Mouse (Mus musculus) megakaryocyte, embryonic 14.5 days (primary cell): Measurements from ENCODE around the gene Rhoj. TPM values are rescaled to one million over a fixed set of nuclear protein-coding genes. Genes with fewer than 3 reads are reported as not detected.

ENCODE experiments used
- H3K27me3 ChIP-seq: replicated peaks from 2 replicates; pipeline ENCODE3; 2012; ENCODE audit warnings: inconsistent platforms
- H3K36me3 ChIP-seq: replicated peaks from 2 replicates; pipeline ENCODE3; 2012; ENCODE audit warnings: low read length, inconsistent platforms, mixed read lengths
- H3K4me1 ChIP-seq: 2 replicates; pipeline ENCODE4 v1.6.1; 2012; ENCODE audit warnings: inconsistent platforms
- H3K4me3 ChIP-seq: replicated peaks from 2 replicates; pipeline ENCODE3; 2012; ENCODE audit warnings: moderate library complexity, mild to moderate bottlenecking, inconsistent platforms
- H3K9me3 ChIP-seq: 2 replicates; pipeline ENCODE4 v1.6.1; 2012; ENCODE audit warnings: inconsistent platforms
- FLI1 ChIP-seq: IDR thresholded peaks from 2 replicates; pipeline ENCODE4 v1.6.1; 2012; ENCODE audit warnings: low read length, inconsistent platforms, mixed read lengths
- GATA1 ChIP-seq: IDR thresholded peaks from 3 replicates; pipeline ENCODE4 v1.6.1; 2012; ENCODE audit warnings: mixed read lengths, low read length, inconsistent platforms, borderline replicate concordance
- polyA plus RNA-seq: library from polyadenylated mRNA; stranded (reverse); fragments of >175 nt; gene quantifications from 2 replicates; pipeline ENCODE4 v1.2.3, GENCODE M21; 2012; ENCODE audit warnings: low replicate concordance; ENCODE audit not compliant: insufficient read depth

Rhoj gene
- polyA plus RNA-seq, 1 experiment: 62.7 TPM

GRCm38 (mm10) chr12:75362456-75362855, 54.3 kb downstream of the Rhoj start:
- no peak overlapping the region for H3K4me3 ChIP-seq
- no peaks in the 10 kb centered on the region for H3K4me1 ChIP-seq
- peaks cover 24% of the 10 kb centered on the region for H3K9me3 ChIP-seq
- no peaks in the 10 kb centered on the region for H3K27me3 ChIP-seq
- no peaks in the 10 kb centered on the region for H3K36me3 ChIP-seq
- TF ChIP-seq GATA1: no peak
- TF ChIP-seq FLI1: no peak

GRCm38 (mm10) chr12:75364416-75364815, 56.3 kb downstream of the Rhoj start:
- peaks cover 35% of the 10 kb centered on the region for H3K9me3 ChIP-seq
- no peaks in the 10 kb centered on the region for H3K27me3 ChIP-seq
- no peaks in the 10 kb centered on the region for H3K36me3 ChIP-seq
- TF ChIP-seq GATA1: no peak
- TF ChIP-seq FLI1: no peak
- H3K4me1 ChIP-seq: no peaks in the 10 kb centered on the region
- no peak overlapping the region for H3K4me3 ChIP-seq

- Histone ChIP-seq H3K4me1 (no peaks in the 10 kb centered on the region), H3K36me3 (no peaks in the 10 kb centered on the region), H3K4me3 (no peak overlapping the region), H3K9me3 (peaks cover 35% of the 10 kb centered on the region), H3K27me3 (no peaks in the 10 kb centered on the region)
- TF ChIP-seq FLI1: no peak
- TF ChIP-seq GATA1: no peak
Observed at GRCm38 (mm10) chr12:75365621-75366124, 57.6 kb downstream of the Rhoj start.

GRCm38 (mm10) chr12:75367371-75367770, 59.2 kb downstream of the Rhoj start:
- TF ChIP-seq GATA1 (no peak), FLI1 (no peak)
- H3K9me3 ChIP-seq: peaks cover 34% of the 10 kb centered on the region
- no peak overlapping the region for H3K4me3 ChIP-seq
- H3K27me3 ChIP-seq: no peaks in the 10 kb centered on the region
- H3K4me1 ChIP-seq: no peaks in the 10 kb centered on the region
- H3K36me3 ChIP-seq: no peaks in the 10 kb centered on the region

DNA sequence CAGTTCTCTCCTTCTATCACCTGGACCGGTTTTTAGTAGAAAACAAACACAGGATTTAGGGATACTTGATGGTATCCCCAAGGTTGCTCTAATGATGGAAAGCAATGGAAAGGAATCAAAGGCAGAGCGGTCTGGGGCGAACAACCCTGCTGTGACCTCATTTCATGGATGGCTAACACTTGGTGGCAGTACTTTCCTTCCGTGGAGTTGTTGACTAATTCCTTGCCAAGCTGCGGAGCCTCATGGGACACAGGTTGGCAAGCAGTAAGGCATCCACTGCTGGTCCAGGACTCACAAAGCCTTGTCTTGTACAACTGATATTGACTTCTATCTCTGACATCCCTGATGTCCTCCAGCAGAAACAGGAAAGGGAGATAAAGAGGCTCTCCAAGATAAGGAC, 60.4 kb downstream of the Rhoj start:
- H3K4me1 ChIP-seq: no peaks in the 10 kb centered on the region
- no peak for TF ChIP-seq FLI1
- no peak for TF ChIP-seq GATA1
- H3K9me3 ChIP-seq: peaks cover 25% of the 10 kb centered on the region
- H3K36me3 ChIP-seq: no peaks in the 10 kb centered on the region
- H3K27me3 ChIP-seq: no peaks in the 10 kb centered on the region
- H3K4me3 ChIP-seq: no peak overlapping the region

DNA sequence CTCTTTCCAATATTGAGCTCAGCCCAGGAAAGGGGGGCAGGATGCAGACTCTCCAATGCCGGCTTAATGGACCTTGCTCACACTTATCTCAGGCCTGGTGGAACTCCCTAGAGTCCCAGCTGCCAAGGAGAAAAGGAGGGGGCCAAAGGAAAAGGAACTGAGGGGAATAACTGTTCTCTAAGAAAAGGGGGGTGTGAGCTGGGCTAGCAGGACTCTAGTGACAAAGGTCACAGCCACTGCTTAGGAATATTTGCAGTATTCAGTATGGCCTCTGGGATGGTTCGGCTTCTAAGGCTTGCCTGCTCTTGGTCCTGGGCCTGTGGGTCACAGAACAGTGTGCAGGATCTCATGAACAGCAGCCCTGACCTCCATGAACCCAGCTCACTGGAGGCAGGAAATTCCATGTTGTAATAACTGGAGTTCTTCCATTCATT, 61.3 kb downstream of the Rhoj start:
- H3K4me3 ChIP-seq: no peak overlapping the region
- TF ChIP-seq FLI1 (no peak), GATA1 (no peak)
- no peaks in the 10 kb centered on the region for H3K36me3 ChIP-seq
- H3K27me3 ChIP-seq: no peaks in the 10 kb centered on the region
- peaks cover 25% of the 10 kb centered on the region for H3K9me3 ChIP-seq
- H3K4me1 ChIP-seq: no peaks in the 10 kb centered on the region

GRCm38 (mm10) chr12:75374437-75374836, 66.3 kb downstream of the Rhoj start:
- Histone ChIP-seq H3K9me3 (peaks cover 4% of the 10 kb centered on the region; the same call in 1 of the 2 replicates), H3K27me3 (no peaks in the 10 kb centered on the region), H3K4me1 (no peaks in the 10 kb centered on the region), H3K36me3 (no peaks in the 10 kb centered on the region), H3K4me3 (no peak overlapping the region)
- TF ChIP-seq FLI1: no peak
- TF ChIP-seq GATA1: no peak

DNA sequence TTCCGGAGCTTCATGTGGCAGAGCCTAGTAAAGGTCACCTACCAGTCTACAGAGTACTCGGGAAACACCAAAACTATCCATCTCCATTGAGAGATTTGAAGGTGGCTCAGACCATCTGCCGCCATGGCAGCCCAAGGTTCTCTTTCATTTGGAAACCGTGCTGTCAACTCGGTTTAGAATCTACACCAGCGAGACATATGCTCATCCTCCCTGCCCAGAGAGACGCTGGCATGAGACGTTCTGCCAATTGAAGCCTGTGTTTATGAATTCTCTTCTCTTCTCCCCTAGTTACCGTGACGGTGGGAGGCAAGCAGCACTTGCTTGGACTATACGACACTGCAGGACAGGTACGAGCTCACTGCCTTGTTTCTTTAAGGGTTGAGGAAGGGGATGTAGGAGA, 66.9 kb downstream of the Rhoj start:
- no peaks in the 10 kb centered on the region for H3K4me1 ChIP-seq
- no peaks in the 10 kb centered on the region for H3K36me3 ChIP-seq
- H3K27me3 ChIP-seq: no peaks in the 10 kb centered on the region
- H3K4me3 ChIP-seq: no peak overlapping the region
- no peak for TF ChIP-seq GATA1
- TF ChIP-seq FLI1: no peak
- H3K9me3 ChIP-seq: peaks cover 4% of the 10 kb centered on the region; the same call in 1 of the 2 replicates

GRCm38 (mm10) chr12:75376126-75376525, 68.0 kb downstream of the Rhoj start:
- Histone ChIP-seq H3K4me3 (no peak overlapping the region), H3K36me3 (no peaks in the 10 kb centered on the region), H3K9me3 (peaks cover 4% of the 10 kb centered on the region; the same call in 1 of the 2 replicates), H3K4me1 (no peaks in the 10 kb centered on the region), H3K27me3 (no peaks in the 10 kb centered on the region)
- no peak for TF ChIP-seq GATA1
- no peak for TF ChIP-seq FLI1

DNA sequence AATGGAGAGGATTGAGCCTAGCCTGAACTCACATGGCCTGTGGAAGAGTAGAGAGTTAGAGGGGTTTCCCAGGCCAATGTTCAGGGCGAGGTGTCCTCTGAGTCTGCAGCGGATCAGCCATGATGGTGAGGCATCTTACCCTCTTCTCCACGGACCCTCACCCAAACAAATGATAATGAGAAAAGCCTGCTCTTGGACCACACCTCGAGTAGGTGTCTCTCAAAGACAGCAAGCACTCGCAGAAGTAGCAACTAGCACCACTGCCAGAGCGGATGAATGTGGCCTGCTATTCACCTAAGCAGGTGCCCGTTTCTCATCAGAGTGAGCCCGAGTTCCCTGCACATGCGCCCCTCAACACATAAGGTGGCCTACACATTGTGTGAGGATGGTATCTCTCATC, 78.6 kb downstream of the Rhoj start:
- Histone ChIP-seq H3K4me1 (no peaks in the 10 kb centered on the region), H3K27me3 (peaks cover 3% of the 10 kb centered on the region), H3K4me3 (no peak overlapping the region), H3K9me3 (no peaks in the 10 kb centered on the region), H3K36me3 (no peaks in the 10 kb centered on the region)
- TF ChIP-seq GATA1: no peak
- TF ChIP-seq FLI1: no peak

DNA sequence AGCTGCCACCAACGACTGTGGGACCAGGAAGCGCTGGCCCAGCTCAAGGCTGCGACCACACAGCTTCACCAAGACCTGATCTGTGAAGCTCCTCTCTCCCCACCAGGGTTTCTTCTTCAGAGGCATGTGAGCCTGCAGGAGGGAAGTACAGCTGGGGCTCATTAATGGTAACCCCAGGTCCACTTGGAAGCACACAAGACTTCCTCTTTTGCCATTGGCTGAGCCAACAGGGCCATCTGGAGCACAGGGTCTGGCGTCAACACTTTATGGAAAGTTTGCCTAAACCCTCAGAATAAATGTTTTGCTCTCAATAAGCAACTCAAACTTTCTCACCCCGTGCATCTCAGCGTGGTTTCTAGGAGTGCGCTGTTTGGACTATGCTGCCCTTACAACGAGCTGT, 79.0 kb downstream of the Rhoj start:
- TF ChIP-seq FLI1 (no peak), GATA1 (no peak)
- Histone ChIP-seq H3K27me3 (peaks cover 3% of the 10 kb centered on the region), H3K4me1 (no peaks in the 10 kb centered on the region), H3K4me3 (no peak overlapping the region), H3K9me3 (no peaks in the 10 kb centered on the region), H3K36me3 (no peaks in the 10 kb centered on the region)
